ENCODE assay signal across 8 mouse cellular contexts in genomic region chr17:33629487-33630125, GRCm38 (mm10). TPM values are rescaled to one million over a fixed set of nuclear protein-coding genes. Genes with fewer than 3 reads are reported as not detected.
DNase-seq lines count a peak whose midpoint lies in the region; ATAC-seq and TF ChIP-seq lines count a peak whose summit lies in the region.

No protein-coding gene starts in this region.

- peak overlapping the region; percentile 98 for H3K4me3 ChIP-seq in layer of hippocampus, adult 2 months
- peak overlapping the region; percentile 59 for H3K4me3 ChIP-seq in forebrain, embryonic 15.5 days
- peak overlapping the region; percentile 70 for H3K4me3 ChIP-seq in liver, embryonic 13.5 days (replicated peaks)

- no peak for DNase-seq in layer of hippocampus, adult 2 months (ENCODE audit: low spot score in 2 of 2)
- DNase-seq in layer of hippocampus, adult 11-12 months (ENCODE audit: low spot score), result no peak
- peak; percentile 50 for DNase-seq in cerebellum, adult 9-10 months
- DNase-seq in liver, embryonic 13.5 days, result no peak
- no peak for DNase-seq in layer of hippocampus, postnatal 36 days
- DNase-seq in adipocyte (ENCODE audit: low spot score), result no peak
- no peak for DNase-seq in spleen, adult 12 weeks (ENCODE audit: low spot score)

- no peak for TF ChIP-seq CTCF in layer of hippocampus, adult 2 months (conservative IDR thresholded peaks at IDR 0.05)

- H3K9ac ChIP-seq in forebrain, embryonic 15.5 days (replicated peaks), result peak overlapping the region; percentile 65
- peak overlapping the region; percentile 78 for H3K9ac ChIP-seq in liver, embryonic 13.5 days

- 0 out of 2 replicates have a peak, but pooled peaks have one; percentile 6 for ATAC-seq in forebrain, embryonic 15.5 days (replicated peaks)
- ATAC-seq in liver, embryonic 13.5 days (ENCODE audit: low read depth), result peak; percentile 69

- H3K27me3 ChIP-seq in forebrain, embryonic 15.5 days, result no peaks in the 10 kb centered on the region
- H3K27me3 ChIP-seq in liver, embryonic 13.5 days, result no peaks in the 10 kb centered on the region

- H3K27ac ChIP-seq in layer of hippocampus, adult 2 months, result peak overlapping the region; percentile 99
- H3K27ac ChIP-seq in forebrain, embryonic 15.5 days (replicated peaks), result peak overlapping the region; percentile 95
- peak overlapping the region; percentile 95 for H3K27ac ChIP-seq in liver, embryonic 13.5 days

- H3K4me1 ChIP-seq in forebrain, embryonic 15.5 days, result peaks cover 31% of the 10 kb centered on the region
- H3K4me1 ChIP-seq in liver, embryonic 13.5 days (replicated peaks), result peaks cover 33% of the 10 kb centered on the region

- WGBS in forebrain, embryonic 15.5 days, result 72% methylated on average over 12 of the region's 12 CpGs
- 50% methylated on average over 12 of the region's 12 CpGs for WGBS in liver, embryonic 13.5 days (ENCODE audit: insufficient replicate concordance)

- peaks cover 14% of the 10 kb centered on the region; the same call in 1 of the 2 replicates for H3K36me3 ChIP-seq in forebrain, embryonic 15.5 days
- peaks cover 22% of the 10 kb centered on the region for H3K36me3 ChIP-seq in liver, embryonic 13.5 days

- H3K4me2 ChIP-seq in forebrain, embryonic 15.5 days (replicated peaks), result peak overlapping the region; percentile 61
- peak overlapping the region; percentile 91 for H3K4me2 ChIP-seq in liver, embryonic 13.5 days

- no peaks in the 10 kb centered on the region for H3K9me3 ChIP-seq in forebrain, embryonic 15.5 days
- H3K9me3 ChIP-seq in liver, embryonic 13.5 days (replicated peaks), result no peaks in the 10 kb centered on the region

RNA-seq across cellular contexts. Expression of gene Zfp414, which starts 0.7 kb away (rescaled TPM):
- total RNA-seq in layer of hippocampus, adult 2 months (2021), result 10 to 100 TPM; 50.1 to 51.3 TPM
- 58.9 and 59.3 TPM in 2 replicates for polyA plus RNA-seq in forebrain, embryonic 15.5 days (2015; fragmentation: Nextera tagmentation; extraction: Ambion mirVana)
- polyA plus RNA-seq in liver, embryonic 13.5 days (2015; fragmentation: Nextera tagmentation; extraction: Ambion mirVana), result 22.2 and 24.2 TPM in 2 replicates
- 10 to 100 TPM; 46.2 to 46.7 TPM for total RNA-seq in layer of hippocampus, postnatal 36 days (2021)

RNA-seq across cellular contexts. Expression of gene Pram1, which starts 8.2 kb away (rescaled TPM):
- under 1 TPM; 0.51 to 0.59 TPM for total RNA-seq in layer of hippocampus, adult 2 months (2021)
- 0.41 and 0.46 TPM in 2 replicates for polyA plus RNA-seq in forebrain, embryonic 15.5 days (2015; fragmentation: Nextera tagmentation; extraction: Ambion mirVana)
- 0.63 and 0.76 TPM in 2 replicates for polyA plus RNA-seq in liver, embryonic 13.5 days (2015; fragmentation: Nextera tagmentation; extraction: Ambion mirVana)
- total RNA-seq in layer of hippocampus, postnatal 36 days (2021), result under 1 TPM in 1 of 2 experiments, not detected in 1; 0.50 TPM

RNA-seq across cellular contexts. Expression of gene Hnrnpm, which starts 57.1 kb away (rescaled TPM):
- 100 to 1,000 TPM; 164 to 178 TPM for total RNA-seq in layer of hippocampus, adult 2 months (2021)
- 246 and 265 TPM in 2 replicates for polyA plus RNA-seq in forebrain, embryonic 15.5 days (2015; fragmentation: Nextera tagmentation; extraction: Ambion mirVana)
- 160 and 237 TPM in 2 replicates for polyA plus RNA-seq in liver, embryonic 13.5 days (2015; fragmentation: Nextera tagmentation; extraction: Ambion mirVana)
- total RNA-seq in layer of hippocampus, postnatal 36 days (2021), result 100 to 1,000 TPM; 157 to 166 TPM
